Mouse (Mus musculus): Measurements from ENCODE around the gene Nos1ap.

The Nos1ap gene

GRCm38 (mm10) chr1:170588879-170589218, 812 bp downstream of the Nos1ap start:
- DNase-seq (ENCODE audit: low read depth, low spot score): no peak

GRCm38 (mm10) chr1:170588353-170588752, 1.3 kb downstream of the Nos1ap start:
- DNase-seq (ENCODE audit: low read depth, low spot score): no peak

- DNase-seq (ENCODE audit: low read depth, low spot score): no peak
Measured at GRCm38 (mm10) chr1:170586715-170587114, 2.9 kb downstream of the Nos1ap start.

GRCm38 (mm10) chr1:170583925-170584324, 5.7 kb downstream of the Nos1ap start:
- no peak for DNase-seq (ENCODE audit: low read depth, low spot score)

GRCm38 (mm10) chr1:170582341-170582740, 7.3 kb downstream of the Nos1ap start:
- no peak for DNase-seq (ENCODE audit: low read depth, low spot score)

GRCm38 (mm10) chr1:170580485-170581110, 9.1 kb downstream of the Nos1ap start:
- DNase-seq (ENCODE audit: low read depth, low spot score): no peak

- DNase-seq (ENCODE audit: low read depth, low spot score): no peak
Measured at GRCm38 (mm10) chr1:170579476-170579875, 10.2 kb downstream of the Nos1ap start.

- no peak for DNase-seq (ENCODE audit: low read depth, low spot score)
Measured at GRCm38 (mm10) chr1:170579063-170579462, 10.6 kb downstream of the Nos1ap start.

GRCm38 (mm10) chr1:170576728-170577065, 13.0 kb downstream of the Nos1ap start:
- DNase-seq (ENCODE audit: low read depth, low spot score): no peak

- no peak for DNase-seq (ENCODE audit: low read depth, low spot score)
Measured at GRCm38 (mm10) chr1:170576012-170576727, 13.5 kb downstream of the Nos1ap start.

- no peak for DNase-seq (ENCODE audit: low read depth, low spot score)
Measured at GRCm38 (mm10) chr1:170573117-170573516, 16.5 kb downstream of the Nos1ap start.

GRCm38 (mm10) chr1:170566969-170567368, 22.7 kb downstream of the Nos1ap start:
- no peak for DNase-seq (ENCODE audit: low read depth, low spot score)

GRCm38 (mm10) chr1:170566538-170566937, 23.1 kb downstream of the Nos1ap start:
- DNase-seq (ENCODE audit: low read depth, low spot score): no peak

GRCm38 (mm10) chr1:170564926-170565325, 24.7 kb downstream of the Nos1ap start:
- no peak for DNase-seq (ENCODE audit: low read depth, low spot score)

- no peak for DNase-seq (ENCODE audit: low read depth, low spot score)
Measured at GRCm38 (mm10) chr1:170562431-170562830, 27.2 kb downstream of the Nos1ap start.

GRCm38 (mm10) chr1:170560768-170561167, 28.9 kb downstream of the Nos1ap start:
- DNase-seq (ENCODE audit: low read depth, low spot score): no peak

- no peak for DNase-seq (ENCODE audit: low read depth, low spot score)
Measured at GRCm38 (mm10) chr1:170557962-170558361, 31.7 kb downstream of the Nos1ap start.

- DNase-seq (ENCODE audit: low read depth, low spot score): no peak
Measured at GRCm38 (mm10) chr1:170556696-170557095, 33.0 kb downstream of the Nos1ap start.

- no peak for DNase-seq (ENCODE audit: low read depth, low spot score)
Measured at GRCm38 (mm10) chr1:170554939-170555293, 34.7 kb downstream of the Nos1ap start.

GRCm38 (mm10) chr1:170554235-170554938, 35.3 kb downstream of the Nos1ap start:
- DNase-seq (ENCODE audit: low read depth, low spot score): no peak

GRCm38 (mm10) chr1:170550649-170551440, 38.8 kb downstream of the Nos1ap start:
- no peak for DNase-seq (ENCODE audit: low read depth, low spot score)

- DNase-seq (ENCODE audit: low read depth, low spot score): no peak
Measured at GRCm38 (mm10) chr1:170549059-170549458, 40.6 kb downstream of the Nos1ap start.
